Mouse (Mus musculus): ENCODE data around the gene Trim56. TPM values are rescaled to one million over a fixed set of nuclear protein-coding genes. Genes with fewer than 3 reads are reported as not detected.
A peak's percentile ranks its signal among the peaks of the same experiment; 100 is the strongest.

Gene Trim56
- polyA plus RNA-seq, 1 experiment from 2014 or later: 7.5 TPM

DNA sequence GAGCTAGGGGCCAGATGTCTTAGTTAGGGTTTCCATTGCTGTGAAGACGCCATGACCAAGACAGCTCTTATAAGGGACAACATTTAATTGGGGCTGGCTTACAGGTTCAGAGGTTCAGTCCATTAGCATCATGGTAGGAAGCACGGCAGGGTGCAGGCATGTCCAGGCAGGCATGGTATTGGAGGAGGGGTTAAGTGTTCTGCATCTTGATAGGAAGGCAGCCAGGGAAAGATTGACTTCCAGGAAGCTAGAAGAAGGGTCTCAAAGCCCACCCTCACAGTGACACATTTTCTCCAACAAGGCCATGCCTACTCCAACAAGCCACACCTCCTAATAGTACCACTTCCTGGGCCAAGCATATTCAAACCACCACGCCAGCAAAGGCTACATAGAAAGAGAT lies 30.3 kb downstream of the Trim56 start:
- 83% methylated on average over 3 of the region's 3 CpGs for WGBS
- no peak overlapping the region for H3K9ac ChIP-seq
- ATAC-seq: no peak
- no peaks in the 10 kb centered on the region for H3K36me3 ChIP-seq
- no peaks in the 10 kb centered on the region for H3K9me3 ChIP-seq
- H3K4me1 ChIP-seq (replicated peaks): no peaks in the 10 kb centered on the region
- no peak overlapping the region for H3K4me3 ChIP-seq (replicated peaks)
- no peak overlapping the region for H3K4me2 ChIP-seq (replicated peaks)
- no peak overlapping the region for H3K27ac ChIP-seq
- no peaks in the 10 kb centered on the region for H3K27me3 ChIP-seq (replicated peaks)

DNA sequence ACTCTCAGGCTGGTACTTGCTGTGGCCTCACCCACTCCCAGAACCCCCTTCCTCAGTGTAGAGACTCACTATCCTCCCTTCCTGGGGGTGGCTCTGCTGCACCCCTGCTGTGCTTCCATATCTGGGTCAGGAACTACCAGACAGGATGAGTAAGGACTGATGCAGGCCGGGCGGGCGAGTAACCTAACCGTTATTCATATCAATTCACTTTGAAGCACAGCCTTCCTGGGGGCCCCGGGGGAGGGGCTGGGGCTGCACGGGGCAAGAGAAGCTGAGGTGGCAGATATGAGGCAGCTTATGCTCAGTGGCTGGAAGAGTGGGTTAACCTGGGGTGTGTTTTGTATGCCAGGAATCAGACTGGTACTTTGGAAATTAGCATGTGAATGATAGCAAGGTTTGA lies 31.0 kb downstream of the Trim56 start:
- Histone ChIP-seq H3K4me3 (replicated peaks) (no peak overlapping the region), H3K9ac (no peak overlapping the region), H3K27me3 (replicated peaks) (no peaks in the 10 kb centered on the region), H3K4me1 (replicated peaks) (peaks cover 2% of the 10 kb centered on the region; the same call in 1 of the 2 replicates), H3K9me3 (no peaks in the 10 kb centered on the region), H3K36me3 (no peaks in the 10 kb centered on the region), H3K27ac (no peak overlapping the region), H3K4me2 (replicated peaks) (no peak overlapping the region)
- ATAC-seq: no peak
- 75% methylated on average over 6 of the region's 6 CpGs for WGBS

DNA sequence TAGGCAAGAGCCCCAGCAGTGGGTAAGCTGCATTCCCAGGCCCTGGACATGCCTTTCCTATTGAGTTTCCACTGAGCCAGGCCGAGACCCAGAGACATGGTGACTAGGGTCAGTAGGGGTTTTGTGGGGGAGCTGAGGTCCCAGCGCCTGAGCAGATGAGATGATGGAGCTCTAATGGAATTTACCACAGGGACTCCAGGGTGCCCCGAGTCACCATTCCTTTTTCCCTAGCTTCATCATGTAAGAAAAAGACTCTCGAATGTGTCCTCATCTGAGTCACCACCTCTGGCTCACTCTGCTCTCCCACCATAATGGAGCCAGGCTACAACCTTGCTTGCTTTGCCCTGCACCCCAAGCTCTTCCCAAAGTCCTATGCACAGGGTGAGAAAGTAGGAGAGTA lies 33.0 kb downstream of the Trim56 start:
- Histone ChIP-seq H3K9ac (no peak overlapping the region), H3K27ac (no peak overlapping the region)

DNA sequence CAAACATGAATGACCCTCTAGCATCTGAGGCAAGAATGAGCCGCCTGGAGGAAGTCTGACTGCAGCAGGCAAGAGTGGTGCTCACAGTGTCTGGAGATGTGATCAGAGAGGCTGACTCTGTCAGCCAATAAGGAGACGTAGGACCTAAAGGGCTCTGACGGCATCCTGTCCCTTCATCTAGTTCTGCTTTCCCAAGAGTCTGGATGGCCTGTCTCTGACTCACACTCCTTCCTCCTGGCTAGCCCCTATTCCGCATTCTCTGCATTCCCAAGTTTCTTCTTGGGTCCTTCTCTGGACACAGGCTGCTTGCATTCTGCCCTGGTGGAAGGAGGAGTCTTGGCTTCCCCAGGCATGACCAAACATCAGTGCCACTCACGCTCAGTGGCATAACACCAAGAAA lies 36.2 kb downstream of the Trim56 start:
- Histone ChIP-seq H3K27ac (no peak overlapping the region), H3K4me3 (replicated peaks) (no peak overlapping the region), H3K27me3 (replicated peaks) (no peaks in the 10 kb centered on the region), H3K9me3 (no peaks in the 10 kb centered on the region), H3K9ac (no peak overlapping the region), H3K4me1 (replicated peaks) (peaks cover 18% of the 10 kb centered on the region; the same call in 1 of the 2 replicates), H3K4me2 (replicated peaks) (no peak overlapping the region), H3K36me3 (no peaks in the 10 kb centered on the region)
- ATAC-seq: 0 out of 2 replicates have a peak, but pooled peaks have one; percentile 18
- 36% methylated on average over 5 of the region's 5 CpGs for WGBS

More for the DNA sequence above, 33.0 kb downstream of the Trim56 start:
- WGBS: 78% methylated on average over 4 of the region's 4 CpGs
- Histone ChIP-seq H3K27me3 (replicated peaks) (no peaks in the 10 kb centered on the region), H3K4me3 (replicated peaks) (no peak overlapping the region), H3K4me2 (replicated peaks) (no peak overlapping the region), H3K36me3 (no peaks in the 10 kb centered on the region), H3K4me1 (replicated peaks) (peaks cover 5% of the 10 kb centered on the region; the same call in 1 of the 2 replicates), H3K9me3 (no peaks in the 10 kb centered on the region)
- no peak for ATAC-seq

GRCm38 (mm10) chr5:137078616-137079015 lies 37.4 kb downstream of the Trim56 start:
- no peak overlapping the region for H3K9ac ChIP-seq
- ATAC-seq: no peak
- 0 out of 2 replicates have a peak, but pooled peaks cover 3% of the 10 kb centered on the region for H3K27me3 ChIP-seq (replicated peaks)
- no peaks in the 10 kb centered on the region for H3K36me3 ChIP-seq
- peaks cover 24% of the 10 kb centered on the region; the same call in 1 of the 2 replicates for H3K4me1 ChIP-seq (replicated peaks)
- no peaks in the 10 kb centered on the region for H3K9me3 ChIP-seq
- 33% methylated on average over 6 of the region's 6 CpGs for WGBS
- no peak overlapping the region for H3K4me3 ChIP-seq (replicated peaks)
- H3K4me2 ChIP-seq (replicated peaks): no peak overlapping the region
- H3K27ac ChIP-seq: no peak overlapping the region

- 55% methylated on average over 14 of the region's 14 CpGs for WGBS
- H3K27ac ChIP-seq: no peak overlapping the region
Observed at GRCm38 (mm10) chr5:137078041-137078440, 38.0 kb downstream of the Trim56 start.

GRCm38 (mm10) chr5:137077187-137077586 lies 38.8 kb downstream of the Trim56 start:
- H3K27me3 ChIP-seq (replicated peaks): 0 out of 2 replicates have a peak, but pooled peaks cover 3% of the 10 kb centered on the region
- 83% methylated on average over 7 of the region's 7 CpGs for WGBS
- peaks cover 30% of the 10 kb centered on the region for H3K4me1 ChIP-seq (replicated peaks)
- no peaks in the 10 kb centered on the region for H3K36me3 ChIP-seq
- H3K27ac ChIP-seq: 0 out of 2 replicates have a peak overlapping the region, but pooled peaks have one; percentile 34
- H3K9ac ChIP-seq: no peak overlapping the region
- no peak for ATAC-seq
- no peaks in the 10 kb centered on the region for H3K9me3 ChIP-seq
- H3K4me3 ChIP-seq (replicated peaks): no peak overlapping the region
- H3K4me2 ChIP-seq (replicated peaks): no peak overlapping the region

More at GRCm38 (mm10) chr5:137078041-137078440, 38.0 kb downstream of the Trim56 start:
- Histone ChIP-seq H3K4me3 (replicated peaks) (no peak overlapping the region), H3K9ac (no peak overlapping the region), H3K4me2 (replicated peaks) (no peak overlapping the region), H3K4me1 (replicated peaks) (peaks cover 24% of the 10 kb centered on the region; the same call in 1 of the 2 replicates), H3K27me3 (replicated peaks) (0 out of 2 replicates have a peak, but pooled peaks cover 3% of the 10 kb centered on the region), H3K9me3 (no peaks in the 10 kb centered on the region), H3K36me3 (no peaks in the 10 kb centered on the region)
- ATAC-seq: no peak

DNA sequence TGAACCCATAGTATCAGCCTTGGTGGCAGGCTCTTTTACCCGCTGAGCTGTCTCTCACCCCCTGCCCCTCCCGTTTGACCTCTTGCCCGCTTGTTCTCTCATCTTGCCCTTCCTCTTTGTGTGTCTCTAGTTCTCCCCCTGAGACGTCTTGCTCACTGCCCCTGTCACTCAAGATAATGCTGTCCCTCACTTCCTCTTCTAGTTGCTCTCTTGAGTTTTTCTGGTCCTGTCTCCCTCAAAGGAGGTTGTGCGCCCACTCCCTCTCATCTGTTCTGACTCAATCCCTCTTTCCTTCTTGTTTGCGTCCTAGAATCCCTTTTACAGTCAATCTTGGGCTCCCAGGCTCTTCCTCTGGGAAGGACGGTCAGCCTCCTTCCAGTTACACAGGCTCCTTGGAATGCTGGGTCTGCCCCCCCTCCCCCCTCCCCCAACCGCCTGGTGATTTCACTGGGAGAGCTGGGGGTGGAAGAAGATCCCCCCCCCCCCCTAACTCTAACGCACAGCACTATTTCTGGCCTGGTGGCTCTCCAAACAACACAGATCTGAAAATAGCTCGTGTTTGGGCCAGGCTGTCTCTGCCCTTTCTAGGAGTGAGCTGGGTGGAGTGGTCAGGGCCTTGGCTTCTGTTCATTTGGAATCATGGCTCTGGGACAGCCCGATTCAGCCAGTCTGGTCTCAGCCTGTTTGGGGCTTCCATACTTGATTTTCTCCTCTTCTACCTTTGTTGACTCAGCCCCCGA lies 39.6 kb downstream of the Trim56 start:
- Histone ChIP-seq H3K9me3 (no peaks in the 10 kb centered on the region), H3K4me2 (replicated peaks) (no peak overlapping the region), H3K4me1 (replicated peaks) (peaks cover 34% of the 10 kb centered on the region), H3K27ac (peak overlapping the region; percentile 37), H3K36me3 (no peaks in the 10 kb centered on the region), H3K4me3 (replicated peaks) (no peak overlapping the region), H3K9ac (no peak overlapping the region), H3K27me3 (replicated peaks) (0 out of 2 replicates have a peak, but pooled peaks cover 3% of the 10 kb centered on the region)
- WGBS: 33% methylated on average over 12 of the region's 12 CpGs
- ATAC-seq: no peak

- no peak overlapping the region for H3K4me2 ChIP-seq (replicated peaks)
- ATAC-seq: no peak
- no peaks in the 10 kb centered on the region for H3K36me3 ChIP-seq
- H3K4me3 ChIP-seq (replicated peaks): no peak overlapping the region
- 59% methylated on average over 6 of the region's 6 CpGs for WGBS
- H3K9ac ChIP-seq: no peak overlapping the region
- no peaks in the 10 kb centered on the region for H3K9me3 ChIP-seq
- H3K27me3 ChIP-seq (replicated peaks): 0 out of 2 replicates have a peak, but pooled peaks cover 3% of the 10 kb centered on the region
- 0 out of 2 replicates have a peak overlapping the region, but pooled peaks have one; percentile 37 for H3K27ac ChIP-seq
- peaks cover 34% of the 10 kb centered on the region for H3K4me1 ChIP-seq (replicated peaks)
Observed at GRCm38 (mm10) chr5:137075726-137076125, 40.3 kb downstream of the Trim56 start.

DNA sequence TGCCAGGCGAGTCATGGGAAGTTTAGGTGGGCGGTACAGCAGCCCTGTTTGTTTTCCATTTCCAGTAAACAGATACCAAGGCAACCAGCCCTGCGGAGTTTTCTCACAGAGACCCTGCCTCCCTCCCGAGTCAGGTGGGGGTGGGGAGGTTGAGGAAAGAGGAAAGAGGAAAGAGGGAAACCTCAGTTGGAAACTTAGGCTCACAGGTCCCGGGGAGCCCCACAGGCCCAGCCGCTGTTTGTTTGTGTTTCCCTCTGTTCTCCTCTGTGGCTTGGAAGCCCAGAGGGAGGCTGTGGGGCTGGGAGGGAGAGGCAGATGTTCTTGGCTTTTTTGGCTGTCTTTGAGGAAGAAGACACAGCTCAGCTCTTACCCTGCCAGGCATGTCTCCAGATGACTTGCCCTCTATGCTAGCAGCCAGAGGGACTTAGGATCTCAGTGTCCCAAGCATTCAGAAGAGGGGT lies 41.8 kb downstream of the Trim56 start:
- no peak overlapping the region for H3K4me2 ChIP-seq (replicated peaks)
- no peaks in the 10 kb centered on the region for H3K36me3 ChIP-seq
- WGBS: 30% methylated on average over 6 of the region's 6 CpGs
- H3K4me1 ChIP-seq (replicated peaks): peaks cover 29% of the 10 kb centered on the region
- no peaks in the 10 kb centered on the region for H3K9me3 ChIP-seq
- H3K27me3 ChIP-seq (replicated peaks): 0 out of 2 replicates have a peak, but pooled peaks cover 3% of the 10 kb centered on the region
- no peak overlapping the region for H3K9ac ChIP-seq
- no peak overlapping the region for H3K27ac ChIP-seq
- H3K4me3 ChIP-seq (replicated peaks): no peak overlapping the region
- ATAC-seq: no peak

DNA sequence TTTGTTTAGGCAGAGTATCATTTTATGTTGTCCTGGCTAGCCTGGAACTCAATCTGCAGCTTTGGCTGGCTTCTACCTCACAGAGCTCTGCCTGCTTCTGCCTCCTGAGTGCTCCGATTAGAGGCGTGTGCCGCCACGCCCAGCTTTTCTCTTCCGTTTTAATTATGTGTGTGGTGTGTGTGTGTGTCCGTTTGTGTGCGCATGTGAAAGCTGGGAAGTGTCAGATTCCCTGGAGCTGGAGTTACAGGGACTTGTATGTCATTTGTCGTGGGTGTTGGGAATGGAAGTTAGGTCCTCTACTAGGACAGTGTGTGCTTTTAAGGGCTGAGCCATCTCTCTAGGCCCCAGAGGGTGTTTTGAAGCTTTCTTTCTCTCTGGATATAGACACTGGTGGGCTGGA lies 42.9 kb downstream of the Trim56 start:
- no peak for ATAC-seq
- Histone ChIP-seq H3K27me3 (replicated peaks) (0 out of 2 replicates have a peak, but pooled peaks cover 3% of the 10 kb centered on the region), H3K4me2 (replicated peaks) (no peak overlapping the region), H3K9me3 (no peaks in the 10 kb centered on the region), H3K4me1 (replicated peaks) (peaks cover 29% of the 10 kb centered on the region), H3K36me3 (no peaks in the 10 kb centered on the region), H3K27ac (no peak overlapping the region), H3K9ac (no peak overlapping the region), H3K4me3 (replicated peaks) (no peak overlapping the region)
- WGBS: 92% methylated on average over 8 of the region's 8 CpGs

DNA sequence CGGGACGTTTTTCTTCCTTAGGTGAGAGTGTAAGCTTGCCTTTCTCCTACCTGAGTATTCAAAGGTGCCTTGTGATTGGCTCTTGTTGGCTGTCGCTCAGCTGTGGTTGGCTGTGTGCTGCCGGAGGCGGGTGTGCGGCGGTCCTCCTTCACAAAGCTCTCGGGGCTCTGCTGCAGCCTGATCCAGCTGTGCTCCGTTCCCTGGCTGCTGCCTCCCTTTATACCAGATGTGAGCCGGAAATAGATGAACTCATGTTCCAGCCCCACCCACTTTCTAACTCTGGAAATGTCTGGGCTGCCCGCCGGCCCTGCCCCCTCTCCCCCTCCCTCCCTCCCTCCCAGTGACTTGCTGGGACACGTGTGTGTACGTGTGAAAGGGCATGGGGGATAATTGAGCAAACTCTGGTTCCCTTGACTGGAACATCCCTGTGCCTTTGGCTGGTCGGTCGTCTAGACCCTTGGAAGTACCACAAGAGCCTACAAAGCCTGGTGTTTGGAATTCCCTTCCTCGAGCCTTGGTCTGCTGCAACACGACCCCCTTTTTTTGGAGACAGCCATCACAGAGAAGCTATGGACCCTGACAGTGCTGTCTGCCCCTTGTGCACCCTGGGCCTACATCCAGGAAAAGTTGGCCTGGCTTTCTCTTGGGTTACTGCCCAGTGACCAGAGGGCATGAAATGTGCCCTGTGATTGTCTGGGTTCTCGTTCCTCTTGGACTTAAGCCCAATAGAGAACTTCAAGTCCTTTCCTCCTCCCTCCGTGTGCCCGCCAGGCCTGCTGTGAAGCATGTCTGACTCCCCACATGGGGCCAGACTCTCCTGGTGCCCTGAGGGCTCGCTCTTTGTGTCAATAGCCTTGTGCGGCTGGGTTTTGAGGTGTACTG lies 43.7 kb downstream of the Trim56 start, which contains the start of gene Serpine1:
TSS of gene Serpine1 (minus strand) at position 190 of the 882 bp plus-strand sequence.
- no peak within 1 kb of the TSS for H3K9ac ChIP-seq
- H3K27ac ChIP-seq: peak within 1 kb of the TSS; percentile 60
- 23% methylated on average over 23 of the region's 23 CpGs for WGBS
- H3K36me3 ChIP-seq: no peaks in the 10 kb centered on the region
- H3K4me2 ChIP-seq (replicated peaks): peak within 1 kb of the TSS; percentile 53
- peak; percentile 94 for ATAC-seq
- H3K9me3 ChIP-seq: no peaks in the 10 kb centered on the region
- H3K4me1 ChIP-seq (replicated peaks): peaks cover 29% of the 10 kb centered on the region
- H3K27me3 ChIP-seq (replicated peaks): 0 out of 2 replicates have a peak, but pooled peaks cover 3% of the 10 kb centered on the region
- H3K4me3 ChIP-seq (replicated peaks): peak within 1 kb of the TSS; percentile 21

All from intestine, embryonic 15.5 days (tissue).